Mouse (Mus musculus): ENCODE measurements around the gene Mup19.
"Not testable (repeated sequence)": the region's sequence is repeated elsewhere in the genome, so short reads cannot be mapped to it uniquely, and the experiment has no call there.

Gene Mup19

DNA sequence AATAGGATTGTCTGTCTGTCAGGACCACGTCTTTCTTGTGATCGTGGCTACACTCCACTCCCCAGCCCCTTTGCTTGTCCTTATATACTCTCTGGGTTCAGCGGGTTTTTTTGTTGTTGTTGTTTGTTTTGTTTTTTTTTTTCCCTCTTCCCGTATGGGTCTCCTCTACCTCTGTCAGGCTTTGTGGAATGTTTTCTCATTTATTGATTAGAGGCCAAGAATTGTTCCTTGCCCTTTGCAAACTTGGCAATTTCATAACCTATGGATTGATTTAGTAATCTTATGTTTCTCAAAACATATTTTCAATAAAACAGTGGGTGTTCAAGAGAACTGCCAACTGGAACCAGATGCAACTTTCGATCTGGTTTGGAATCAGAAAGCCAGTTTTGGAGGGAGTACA, at the start of gene Mup19:
Gene Mup19, minus strand, starts transcription at position 101 of the 400 bp plus-strand sequence.
- DNase-seq (ENCODE audit: low spot score in 2 of 2) = not testable (repeated sequence)

DNA sequence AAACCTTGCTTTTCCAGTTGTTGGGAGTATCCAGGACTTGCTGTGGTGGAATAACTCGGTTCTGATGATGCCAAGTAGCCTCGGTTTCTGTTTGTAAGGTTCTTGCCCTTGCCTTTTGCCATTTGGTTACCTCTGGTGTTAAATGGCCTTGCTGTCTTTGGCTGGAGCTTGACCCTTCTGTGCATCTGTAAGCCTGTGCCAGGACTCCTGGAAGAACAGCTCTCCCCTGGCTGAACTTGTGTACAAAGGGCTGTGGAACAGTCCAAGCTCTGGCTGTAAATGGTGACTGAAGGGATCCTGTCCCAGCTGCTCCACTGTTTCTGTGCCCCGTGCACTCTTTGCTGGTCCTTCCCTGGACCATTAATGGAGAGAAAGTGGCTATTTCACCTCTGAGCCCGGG, 47.1 kb upstream of the Mup19 start:
- no peak for DNase-seq (ENCODE audit: low spot score in 2 of 2)

DNA sequence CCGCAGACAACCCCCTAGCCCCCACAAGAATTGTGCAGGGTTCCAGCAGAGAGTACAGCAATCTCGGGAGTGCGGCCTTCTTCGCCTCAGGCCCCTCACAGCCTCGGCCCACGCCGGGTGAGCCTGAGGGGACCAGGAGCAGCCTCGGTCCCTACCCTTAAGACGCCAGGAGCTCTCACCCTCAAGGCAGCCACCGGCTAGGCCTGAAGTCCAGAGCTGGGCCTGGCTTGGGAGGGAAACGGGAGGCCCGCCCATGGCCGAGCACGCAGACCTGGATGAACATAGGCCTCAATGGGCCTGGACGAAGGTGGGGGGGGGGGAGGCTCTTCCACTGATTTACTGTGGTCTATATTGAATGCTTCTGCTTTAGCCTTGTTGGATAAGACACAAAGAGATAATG, 41.1 kb upstream of the Mup19 start:
- DNase-seq (ENCODE audit: low spot score in 2 of 2) = no peak

DNA sequence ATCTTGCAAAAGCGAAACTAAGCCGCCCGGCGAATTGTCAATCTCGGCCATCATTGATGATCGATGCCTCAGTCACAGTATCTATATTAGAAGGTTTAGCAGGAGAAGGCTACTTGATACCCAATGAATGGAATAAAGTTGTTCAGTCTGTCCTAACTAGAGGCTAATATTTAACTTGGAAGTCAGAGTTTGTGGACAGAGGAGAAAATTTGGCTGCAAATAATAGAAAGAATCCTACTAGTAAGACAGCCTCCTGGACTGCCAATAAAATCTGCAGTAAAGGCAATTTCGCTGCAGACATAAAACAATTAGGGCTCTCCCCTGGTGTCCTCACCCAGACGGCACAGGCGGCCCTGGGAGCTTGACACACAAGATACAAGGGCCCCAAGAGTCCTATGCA, 40.5 kb upstream of the Mup19 start:
- not testable (repeated sequence) for DNase-seq (ENCODE audit: low spot score in 2 of 2)

DNA sequence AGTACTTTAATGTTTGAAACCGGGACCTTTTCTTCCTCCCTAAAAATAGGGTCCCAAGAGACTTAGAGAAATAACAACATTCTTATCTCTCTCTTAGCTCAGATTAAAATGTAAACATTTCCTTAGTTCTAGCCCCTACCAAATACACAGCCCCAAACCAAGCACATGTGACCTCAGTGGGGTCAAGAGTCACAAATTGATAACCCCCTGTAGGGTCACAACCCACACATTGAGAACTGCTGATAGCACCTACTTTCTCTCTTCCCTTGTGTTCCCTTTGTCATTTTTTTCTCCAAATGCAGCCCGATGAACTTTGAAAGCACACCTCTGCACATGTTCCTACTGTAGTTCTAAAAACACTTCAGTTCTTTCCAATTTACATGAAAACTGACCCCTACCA, 33.5 kb upstream of the Mup19 start:
- DNase-seq (ENCODE audit: low spot score in 2 of 2) = no peak

DNA sequence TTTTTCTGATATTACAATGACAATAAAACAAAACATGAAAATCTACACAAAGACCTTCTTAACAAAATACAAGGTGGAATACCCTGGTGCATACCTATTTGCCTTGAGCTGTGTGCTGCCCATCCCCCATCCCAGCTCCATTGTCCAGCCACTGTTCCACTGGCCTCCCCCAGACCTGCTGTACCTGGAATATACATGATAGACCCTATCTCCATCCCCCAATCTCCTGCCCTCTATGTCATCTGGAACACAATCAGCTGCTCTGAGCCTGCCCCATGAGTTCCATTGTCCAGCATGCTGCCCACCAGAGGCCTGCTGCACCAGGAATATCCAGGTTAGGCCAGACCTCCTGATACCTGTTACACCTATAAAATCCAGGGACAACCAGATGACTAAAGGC, 31.4 kb upstream of the Mup19 start:
- no peak for DNase-seq (ENCODE audit: low spot score in 2 of 2)

DNA sequence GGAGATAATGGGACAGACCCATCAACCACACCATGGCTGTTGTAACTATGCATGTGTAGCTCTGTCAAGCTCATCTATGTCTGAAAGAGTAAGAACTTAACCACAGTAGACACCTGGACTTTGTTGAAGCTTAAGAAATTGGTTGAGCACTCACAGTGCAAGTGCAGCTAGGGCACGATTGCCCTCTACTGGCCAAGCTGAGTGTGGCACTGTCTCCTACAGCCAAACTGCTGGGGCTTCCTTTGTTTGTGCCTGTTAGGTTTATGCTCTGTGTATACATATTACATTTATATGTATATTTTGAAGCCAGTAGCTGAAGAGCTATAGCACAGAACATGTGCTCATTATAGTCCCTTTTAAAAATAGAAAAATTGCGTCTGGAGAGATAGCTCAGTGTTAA, 29.1 kb upstream of the Mup19 start:
- DNase-seq (ENCODE audit: low spot score in 2 of 2) = peak in 1 of 2 experiments; percentile 34

DNA sequence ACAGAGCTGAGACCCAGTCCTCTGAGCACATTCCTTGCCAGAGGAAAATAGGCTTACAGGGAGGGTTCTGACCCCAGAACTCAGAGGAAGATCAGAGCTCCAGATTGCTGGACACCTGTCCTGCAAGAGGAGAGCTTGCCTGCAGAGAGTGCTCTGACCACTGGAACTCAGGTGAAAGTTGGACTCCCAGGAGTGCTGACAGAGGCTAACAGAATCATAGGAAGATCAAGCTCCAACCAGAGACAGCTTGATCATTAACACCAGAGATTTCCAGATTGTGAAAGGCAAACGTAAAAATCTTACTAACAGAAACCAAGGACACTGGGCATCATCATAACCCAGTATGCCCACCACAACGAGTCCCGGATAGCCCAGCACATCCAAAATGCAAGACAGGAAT, 26.9 kb upstream of the Mup19 start:
- not testable (repeated sequence) for DNase-seq (ENCODE audit: low spot score in 2 of 2)

DNA sequence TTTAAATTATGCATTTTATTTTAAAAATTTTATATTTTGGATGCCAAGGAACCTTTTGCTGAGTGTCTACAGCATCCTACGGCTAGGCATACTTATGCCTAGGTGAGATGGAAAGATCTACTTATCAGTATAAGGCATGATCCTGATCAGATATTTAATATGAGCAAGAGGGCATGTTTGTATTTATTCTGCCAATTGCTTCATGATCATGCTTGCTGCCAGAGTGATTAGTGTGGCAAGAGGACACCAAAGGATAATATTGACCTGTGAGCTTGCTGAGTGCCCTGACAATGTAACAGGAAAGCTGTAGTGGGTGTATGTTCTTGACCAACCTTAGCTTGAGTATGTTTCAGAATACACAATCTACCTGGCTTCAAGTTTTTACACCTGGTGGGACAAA, 7.6 kb upstream of the Mup19 start:
- not testable (repeated sequence) for DNase-seq (ENCODE audit: low spot score in 2 of 2)

DNA sequence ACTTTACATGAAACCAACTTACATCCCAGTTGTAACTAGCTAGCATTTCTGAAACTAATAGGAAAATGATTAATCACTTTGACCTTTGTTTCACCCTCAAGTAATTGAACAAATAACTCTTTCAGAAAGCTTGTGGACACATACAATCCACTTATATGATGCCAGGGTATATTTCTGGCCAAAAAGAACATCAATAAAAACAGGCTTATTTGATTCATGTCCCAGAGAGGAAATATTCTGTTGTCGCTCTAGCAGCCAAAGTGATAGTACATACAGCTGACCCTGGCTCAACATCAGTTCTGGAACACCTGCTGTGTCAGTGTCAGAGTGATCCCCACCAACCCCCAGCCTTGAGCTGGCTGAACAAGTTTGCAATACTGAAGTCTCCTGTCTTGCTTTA, 2.2 kb upstream of the Mup19 start:
- DNase-seq (ENCODE audit: low spot score in 2 of 2) = not testable (repeated sequence)

All from frontal cortex, postnatal 14 days (tissue).